7 mouse cellular contexts compared by ENCODE assay signal in the genomic region with DNA sequence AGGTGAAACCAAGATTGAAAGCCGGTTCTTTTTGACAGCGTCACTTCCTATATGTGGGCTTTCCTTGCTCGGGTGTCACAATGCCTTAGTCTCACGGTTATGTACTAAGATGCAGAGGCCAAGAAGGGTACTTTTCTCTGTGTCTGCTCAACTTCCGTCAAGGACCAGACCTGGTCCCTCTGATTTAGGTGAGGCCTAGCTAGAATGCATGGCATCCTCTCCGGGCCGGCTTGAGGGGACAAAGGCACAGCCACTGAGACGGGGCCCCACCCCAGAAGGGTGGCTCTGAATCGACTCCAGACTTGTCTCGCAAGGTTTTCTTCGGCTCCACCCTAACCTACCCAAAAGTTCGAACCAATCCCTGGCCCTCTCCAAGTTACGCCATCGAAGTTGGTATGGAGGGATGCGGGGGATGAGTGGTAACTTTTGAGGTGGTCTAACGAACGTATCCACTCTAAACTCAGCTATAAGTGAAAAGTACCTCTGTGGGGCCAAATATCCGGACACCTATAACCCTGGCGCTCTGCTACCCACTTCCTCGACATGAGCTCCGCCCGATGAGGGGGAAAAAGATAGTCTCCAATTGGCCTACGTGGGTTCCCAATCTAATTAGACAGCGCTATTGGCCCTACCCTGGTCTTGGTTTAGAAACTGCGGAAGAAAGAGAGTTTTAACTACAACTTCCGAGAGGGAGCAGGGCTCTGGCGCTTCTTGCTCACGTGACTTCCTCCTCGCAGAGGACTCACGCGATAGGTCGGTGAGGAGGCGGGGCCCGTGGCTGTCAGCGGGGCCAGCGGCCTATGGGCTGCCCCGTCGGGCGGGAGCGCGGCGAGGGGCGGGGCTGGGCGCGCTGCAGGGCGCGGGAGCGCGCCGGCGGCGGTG. TPM values are rescaled to one million over a fixed set of nuclear protein-coding genes. Genes with fewer than 3 reads are reported as not detected.
DNase-seq lines count a peak whose midpoint lies in the region; ATAC-seq lines count a peak whose summit lies in the region.

TSS of gene Nfatc3 (plus strand) at position 110 of the 882 bp plus-strand sequence.

- peak within 1 kb of the TSS; percentile 75 for H3K4me2 ChIP-seq in embryonic facial prominence, embryonic 11.5 days (ENCODE audit: low read depth, low read length)
- peak within 1 kb of the TSS; percentile 77 for H3K4me2 ChIP-seq in midbrain, embryonic 13.5 days (replicated peaks)

- peak; percentile 99 for DNase-seq in adrenal gland, postnatal 14 days
- peak; percentile 98 for DNase-seq in embryonic facial prominence, embryonic 11.5 days (ENCODE audit: low spot score)
- peak; percentile 98 for DNase-seq in kidney, adult 11 months
- DNase-seq in limb, embryonic 10.5 days (ENCODE audit: low spot score), result peak; percentile 93
- peak; percentile 93 for DNase-seq in spleen, adult 12 weeks (ENCODE audit: low spot score)

- ATAC-seq in embryonic facial prominence, embryonic 11.5 days (replicated peaks; ENCODE audit: insufficient number of reproducible peaks, low FRiP score, low TSS enrichment, low read depth), result peak; percentile 97
- ATAC-seq in granulocyte monocyte progenitor cell, adult 5-6 weeks (replicated peaks; ENCODE audit: poor library complexity, severe bottlenecking), result peak; percentile 85
- ATAC-seq in midbrain, embryonic 13.5 days, result peak; percentile 97

- H3K27me3 ChIP-seq in embryonic facial prominence, embryonic 11.5 days (ENCODE audit: control insufficient read depth, insufficient read depth, low read length), result no peaks in the 10 kb centered on the region
- H3K27me3 ChIP-seq in limb, embryonic 10.5 days (ENCODE audit: low read depth, poor library complexity, severe bottlenecking), result no peaks in the 10 kb centered on the region
- no peaks in the 10 kb centered on the region for H3K27me3 ChIP-seq in midbrain, embryonic 13.5 days

- peak within 1 kb of the TSS; percentile 81 for H3K9ac ChIP-seq in embryonic facial prominence, embryonic 11.5 days (replicated peaks; ENCODE audit: low read length)
- H3K9ac ChIP-seq in midbrain, embryonic 13.5 days (replicated peaks), result peak within 1 kb of the TSS; percentile 77

- no peaks in the 10 kb centered on the region for H3K9me3 ChIP-seq in embryonic facial prominence, embryonic 11.5 days (replicated peaks; ENCODE audit: control insufficient read depth, low read length)
- H3K9me3 ChIP-seq in limb, embryonic 10.5 days (replicated peaks), result no peaks in the 10 kb centered on the region
- H3K9me3 ChIP-seq in midbrain, embryonic 13.5 days, result no peaks in the 10 kb centered on the region

- H3K27ac ChIP-seq in embryonic facial prominence, embryonic 11.5 days (replicated peaks; ENCODE audit: low read depth, low read length), result peak within 1 kb of the TSS; percentile 90
- peak within 1 kb of the TSS; percentile 97 for H3K27ac ChIP-seq in limb, embryonic 10.5 days
- H3K27ac ChIP-seq in midbrain, embryonic 13.5 days, result peak within 1 kb of the TSS; percentile 89

- no peaks in the 10 kb centered on the region for H3K4me1 ChIP-seq in embryonic facial prominence, embryonic 11.5 days (ENCODE audit: control insufficient read depth, insufficient read depth, low read length)
- H3K4me1 ChIP-seq in limb, embryonic 10.5 days, result peaks cover 24% of the 10 kb centered on the region
- H3K4me1 ChIP-seq in midbrain, embryonic 13.5 days (replicated peaks), result peaks cover 31% of the 10 kb centered on the region

- H3K36me3 ChIP-seq in embryonic facial prominence, embryonic 11.5 days (replicated peaks; ENCODE audit: control insufficient read depth, insufficient read depth, low read depth, low read length), result no peaks in the 10 kb centered on the region
- H3K36me3 ChIP-seq in limb, embryonic 10.5 days, result 0 out of 2 replicates have a peak, but pooled peaks cover 4% of the 10 kb centered on the region
- peaks cover 3% of the 10 kb centered on the region; the same call in 1 of the 2 replicates for H3K36me3 ChIP-seq in midbrain, embryonic 13.5 days

- H3K4me3 ChIP-seq in embryonic facial prominence, embryonic 11.5 days (ENCODE audit: low read depth, low read length), result peak within 1 kb of the TSS; percentile 83
- peak within 1 kb of the TSS; percentile 97 for H3K4me3 ChIP-seq in limb, embryonic 10.5 days
- peak within 1 kb of the TSS; percentile 70 for H3K4me3 ChIP-seq in midbrain, embryonic 13.5 days (replicated peaks)

- WGBS in embryonic facial prominence, embryonic 11.5 days, result under 1% methylated on average over 40 of the region's 52 CpGs
- WGBS in limb, embryonic 10.5 days, result under 1% methylated on average over 52 of the region's 52 CpGs
- WGBS in midbrain, embryonic 13.5 days, result 1% methylated on average over 48 of the region's 52 CpGs

RNA-seq across cellular contexts. Expression of gene Nfatc3, which starts in this region (rescaled TPM):
- 47.3 and 47.6 TPM in 2 replicates for total RNA-seq in adrenal gland, postnatal 14 days (2021)
- 5.1 and 5.4 TPM in 2 replicates for polyA plus RNA-seq in embryonic facial prominence, embryonic 11.5 days (2014; fragmentation: Nextera tagmentation; extraction: Ambion mirVana)
- 74.1 and 86.3 TPM in 2 replicates for total RNA-seq in granulocyte monocyte progenitor cell, adult 5-6 weeks (2014; fragmentation: Nextera tagmentation)
- 31.7 and 32.7 TPM in 2 replicates for total RNA-seq in granulocyte monocyte progenitor cell, adult 5-6 weeks (2017)
- 7.9 TPM in 2 replicates for polyA plus RNA-seq in limb, embryonic 10.5 days (2016; fragmentation: Nextera tagmentation; extraction: Ambion mirVana)
- polyA plus RNA-seq in midbrain, embryonic 13.5 days (2015; fragmentation: Nextera tagmentation; extraction: Ambion mirVana), result 3.9 and 4.4 TPM in 2 replicates

Comparison
In these comparisons a context has a peak if more than half of its experiments do, and no peak if none do; other contexts are left out.
1. Peak in every context shown above with its lines: DNase-seq, ATAC-seq, H3K4me3 ChIP-seq and H3K27ac ChIP-seq.